Mouse (Mus musculus) embryonic fibroblast, embryonic 13.5 days (primary cell): ENCODE measurements around the gene Aprt.

Experiments used
- CTCF ChIP-seq: IDR thresholded peaks from 2 replicates; pipeline ENCODE4 v1.5.1; 2011; ENCODE audit warnings: mild to moderate bottlenecking, control low read depth, low read length, moderate library complexity, borderline replicate concordance; ENCODE audit not compliant: insufficient read depth
- POLR2A ChIP-seq: IDR thresholded peaks from 2 replicates; pipeline ENCODE4 v1.6.1; 2011; ENCODE audit warnings: low read depth, mild to moderate bottlenecking, control low read depth, low read length, moderate library complexity

GRCm38 (mm10) chr8:122567361-122568108 lies 9.2 kb downstream of the Aprt start, which contains the start of gene Cdt1:
- TF ChIP-seq POLR2A: peak; percentile 72
- no peak for TF ChIP-seq CTCF
